Mouse (Mus musculus) sigmoid colon, adult 10 weeks (tissue): ENCODE data around the gene Sprr1b. TPM values are rescaled to one million over a fixed set of nuclear protein-coding genes. Genes with fewer than 3 reads are reported as not detected.

ENCODE experiments used
- polyA plus RNA-seq: library from polyadenylated mRNA; stranded (reverse); fragments of 350-450 nt; fragmentation: Illumina TruSeq; extraction: RNeasy Lipid Tissue Mini Kit (QIAGEN cat#74804); gene quantifications from one replicate; pipeline ENCODE4 v1.2.3, GENCODE M21; 2014; ENCODE audit warnings: low read depth, low replicate concordance

Gene Sprr1b
- polyA plus RNA-seq = not detected

GRCm38 (mm10) chr3:92438689-92439088 lies at the start of gene Sprr1b:
Gene Sprr1b (minus strand): TSS chr3:92438789.

GRCm38 (mm10) chr3:92485863-92486262 lies 47.3 kb upstream of the Sprr1b start, which contains the start of gene Sprr1a:
Gene Sprr1a (minus strand): TSS chr3:92485895.

GRCm38 (mm10) chr3:92458620-92459019 lies 20.0 kb upstream of the Sprr1b start, which contains the start of gene Sprr3:
Gene Sprr3 (minus strand): TSS chr3:92458720.

GRCm38 (mm10) chr3:92432282-92432681 lies 6.3 kb downstream of the Sprr1b start, which contains the start of gene Sprr2k:
Gene Sprr2k (plus strand): TSS chr3:92432582.

GRCm38 (mm10) chr3:92429323-92429722 lies 9.3 kb downstream of the Sprr1b start, which contains the start of gene Gm9774:
Gene Gm9774 (minus strand): TSS chr3:92429423.

GRCm38 (mm10) chr3:92417782-92418181 lies 20.8 kb downstream of the Sprr1b start, which contains the start of gene Sprr2j-ps:
Gene Sprr2j-ps (plus strand): TSS chr3:92418082.

GRCm38 (mm10) chr3:92407691-92408090 lies 30.9 kb downstream of the Sprr1b start, which contains the start of gene Sprr2i:
Gene Sprr2i (plus strand): TSS chr3:92407991.

Other genes with a start within 250 kb of the Sprr1b start
- 1,777 TPM for gene Sprr2a1, start 223.0 kb downstream of the Sprr1b start, polyA plus RNA-seq
- 3,571 TPM for gene Sprr2a2, start 222.9 kb downstream of the Sprr1b start, polyA plus RNA-seq
- gene Sprr2a3, start 153.4 kb downstream of the Sprr1b start, polyA plus RNA-seq = 333 TPM
- gene Sprr2b, start 122.2 kb downstream of the Sprr1b start, polyA plus RNA-seq = not detected
- gene Sprr2d, start 99.6 kb downstream of the Sprr1b start, polyA plus RNA-seq = not detected
- gene Sprr2e, start 86.6 kb downstream of the Sprr1b start, polyA plus RNA-seq = not detected
- not detected for gene Sprr2f, start 73.6 kb downstream of the Sprr1b start, polyA plus RNA-seq
- gene Sprr2h, start 53.1 kb downstream of the Sprr1b start, polyA plus RNA-seq = not detected
- gene Sprr2i, start 30.8 kb downstream of the Sprr1b start, polyA plus RNA-seq = not detected
- gene Sprr2j-ps, start 20.7 kb downstream of the Sprr1b start, polyA plus RNA-seq = not detected
- 5.2 TPM for gene Gm9774, start 9.4 kb downstream of the Sprr1b start, polyA plus RNA-seq
- gene Sprr2k, start 6.2 kb downstream of the Sprr1b start, polyA plus RNA-seq = not detected
- gene Sprr3, start 19.9 kb upstream of the Sprr1b start, polyA plus RNA-seq = not detected
- gene Sprr1a, start 47.1 kb upstream of the Sprr1b start, polyA plus RNA-seq = 5.8 TPM
- not detected for gene Sprr4, start 61.7 kb upstream of the Sprr1b start, polyA plus RNA-seq
- gene 2310046K23Rik, start 95.7 kb upstream of the Sprr1b start, polyA plus RNA-seq = not detected
- not detected for gene Ivl, start 134.9 kb upstream of the Sprr1b start, polyA plus RNA-seq
- not detected for gene Smcp, start 150.2 kb upstream of the Sprr1b start, polyA plus RNA-seq
- gene 2210017I01Rik, start 168.7 kb upstream of the Sprr1b start, polyA plus RNA-seq = not detected
- not detected for gene Lce6a, start 182.9 kb upstream of the Sprr1b start, polyA plus RNA-seq
- gene Lce1a1, start 209.5 kb upstream of the Sprr1b start, polyA plus RNA-seq = not detected
- gene Lce1b, start 218.1 kb upstream of the Sprr1b start, polyA plus RNA-seq = not detected
- gene Lce1a2, start 231.5 kb upstream of the Sprr1b start, polyA plus RNA-seq = not detected
- not detected for gene Lce1c, start 240.5 kb upstream of the Sprr1b start, polyA plus RNA-seq
- not detected for gene Lce1d, start 248.4 kb upstream of the Sprr1b start, polyA plus RNA-seq